Comparison of ENCODE assay signal across 8 mouse cellular contexts in genomic region chr5:117138295-117138988, GRCm38 (mm10). TPM values are rescaled to one million over a fixed set of nuclear protein-coding genes. Genes with fewer than 3 reads are reported as not detected.
A peak's percentile ranks its signal among the peaks of the same experiment; 100 is the strongest.
DNase-seq lines count a peak whose midpoint lies in the region; ATAC-seq lines count a peak whose summit lies in the region.

No protein-coding gene starts in this region.

- DNase-seq in CD4-positive, CD25-positive, alpha-beta regulatory T cell, adult 2 months (ENCODE audit: low read depth, low spot score): peak; percentile 68
- DNase-seq in intestine, embryonic 14.5 days (ENCODE audit: low spot score): no peak
- no peak for DNase-seq in cerebellum, adult 8-10 months
- DNase-seq in midbrain, embryonic 14.5 days: no peak
- no peak for DNase-seq in limb, embryonic 10.5 days (ENCODE audit: low spot score)

- peak overlapping the region; percentile 16; the same call in 1 of the 2 replicates for H3K27ac ChIP-seq in intestine, embryonic 14.5 days (ENCODE audit: low read depth)
- H3K27ac ChIP-seq in midbrain, embryonic 14.5 days (replicated peaks; ENCODE audit: low read depth, low read length): no peak overlapping the region
- no peak overlapping the region for H3K27ac ChIP-seq in limb, embryonic 10.5 days

- no peaks in the 10 kb centered on the region for H3K27me3 ChIP-seq in erythroblast, embryonic 14.5 days (ENCODE audit: control insufficient read depth)
- H3K27me3 ChIP-seq in intestine, embryonic 14.5 days (replicated peaks; ENCODE audit: control insufficient read depth, insufficient read depth, low read length): no peaks in the 10 kb centered on the region
- H3K27me3 ChIP-seq in midbrain, embryonic 14.5 days (ENCODE audit: control insufficient read depth, insufficient read depth, low read length): no peaks in the 10 kb centered on the region
- H3K27me3 ChIP-seq in limb, embryonic 10.5 days (ENCODE audit: low read depth, poor library complexity, severe bottlenecking): no peaks in the 10 kb centered on the region

- whole genome bisulfite sequencing in intestine, embryonic 14.5 days: 59% methylated on average over 11 of the region's 11 CpGs
- 77% methylated on average over 11 of the region's 11 CpGs for WGBS in midbrain, embryonic 14.5 days
- WGBS in limb, embryonic 10.5 days: 79% methylated on average over 11 of the region's 11 CpGs

- peaks cover 94% of the 10 kb centered on the region for H3K4me1 ChIP-seq in erythroblast, embryonic 14.5 days (ENCODE audit: control insufficient read depth)
- H3K4me1 ChIP-seq in intestine, embryonic 14.5 days (replicated peaks; ENCODE audit: control insufficient read depth, insufficient read depth, low read length): peaks cover 28% of the 10 kb centered on the region
- no peaks in the 10 kb centered on the region; the same call in 1 of the 2 replicates for H3K4me1 ChIP-seq in midbrain, embryonic 14.5 days (ENCODE audit: control insufficient read depth, insufficient read depth, low read length)
- peaks cover 36% of the 10 kb centered on the region for H3K4me1 ChIP-seq in limb, embryonic 10.5 days

- H3K9ac ChIP-seq in intestine, embryonic 14.5 days (ENCODE audit: low read length): no peak overlapping the region
- no peak overlapping the region for H3K9ac ChIP-seq in midbrain, embryonic 14.5 days (replicated peaks; ENCODE audit: low read length)

- H3K4me2 ChIP-seq in intestine, embryonic 14.5 days (ENCODE audit: low read length): no peak overlapping the region
- no peak overlapping the region for H3K4me2 ChIP-seq in midbrain, embryonic 14.5 days (ENCODE audit: low read length)

- H3K4me3 ChIP-seq in erythroblast, embryonic 14.5 days (replicated peaks): peak overlapping the region; percentile 85
- H3K4me3 ChIP-seq in intestine, embryonic 14.5 days (ENCODE audit: low read depth, low read length): no peak overlapping the region
- no peak overlapping the region for H3K4me3 ChIP-seq in midbrain, embryonic 14.5 days (replicated peaks; ENCODE audit: low read depth, low read length)
- H3K4me3 ChIP-seq in limb, embryonic 10.5 days: no peak overlapping the region

- ATAC-seq in intestine, embryonic 14.5 days (replicated peaks; ENCODE audit: low FRiP score, low TSS enrichment, low read depth): 0 out of 2 replicates have a peak, but pooled peaks have one; percentile 29
- ATAC-seq in megakaryocyte-erythroid progenitor cell, adult 5-6 weeks (replicated peaks; ENCODE audit: low FRiP score, low TSS enrichment, poor library complexity, severe bottlenecking): peak; percentile 69
- ATAC-seq in midbrain, embryonic 14.5 days (ENCODE audit: low FRiP score, low TSS enrichment): no peak
- ATAC-seq in frontal cortex, adult (ENCODE audit: low TSS enrichment): no peak

- peaks cover 67% of the 10 kb centered on the region for H3K36me3 ChIP-seq in erythroblast, embryonic 14.5 days (ENCODE audit: control insufficient read depth)
- no peaks in the 10 kb centered on the region for H3K36me3 ChIP-seq in intestine, embryonic 14.5 days (ENCODE audit: control insufficient read depth, insufficient read depth, low read length)
- H3K36me3 ChIP-seq in midbrain, embryonic 14.5 days (ENCODE audit: control insufficient read depth, insufficient read depth, low read length): no peaks in the 10 kb centered on the region
- no peaks in the 10 kb centered on the region for H3K36me3 ChIP-seq in limb, embryonic 10.5 days

- H3K9me3 ChIP-seq in erythroblast, embryonic 14.5 days (ENCODE audit: control insufficient read depth, low read length): no peaks in the 10 kb centered on the region
- no peaks in the 10 kb centered on the region for H3K9me3 ChIP-seq in intestine, embryonic 14.5 days (ENCODE audit: control insufficient read depth, low read length)
- H3K9me3 ChIP-seq in midbrain, embryonic 14.5 days (ENCODE audit: control insufficient read depth, low read length): no peaks in the 10 kb centered on the region
- no peaks in the 10 kb centered on the region for H3K9me3 ChIP-seq in limb, embryonic 10.5 days (replicated peaks)

RNA-seq across cellular contexts. Expression of gene Taok3, which starts 18.5 kb away (rescaled TPM):
- polyA plus RNA-seq in erythroblast, embryonic 14.5 days (2012): 5.1 and 5.4 TPM in 2 replicates
- polyA plus RNA-seq in intestine, embryonic 14.5 days (2014; fragmentation: Nextera tagmentation; extraction: Ambion mirVana): 32.7 and 37.7 TPM in 2 replicates
- total RNA-seq in megakaryocyte-erythroid progenitor cell, adult 5-6 weeks (2014; fragmentation: Nextera tagmentation): 92.8 and 105 TPM in 2 replicates
- 79.4 and 88.0 TPM in 2 replicates for total RNA-seq in megakaryocyte-erythroid progenitor cell, adult 5-6 weeks (2017)
- polyA plus RNA-seq in midbrain, embryonic 14.5 days (2014; fragmentation: Nextera tagmentation; extraction: Ambion mirVana): 50.3 and 52.6 TPM in 2 replicates
- 5.5 and 6.2 TPM in 2 replicates for polyA plus RNA-seq in limb, embryonic 10.5 days (2016; fragmentation: Nextera tagmentation; extraction: Ambion mirVana)

RNA-seq across cellular contexts. Expression of gene Suds3, which starts 22.5 kb away (rescaled TPM):
- polyA plus RNA-seq in erythroblast, embryonic 14.5 days (2012): 8.0 and 8.8 TPM in 2 replicates
- polyA plus RNA-seq in intestine, embryonic 14.5 days (2014; fragmentation: Nextera tagmentation; extraction: Ambion mirVana): 42.0 and 44.1 TPM in 2 replicates
- total RNA-seq in megakaryocyte-erythroid progenitor cell, adult 5-6 weeks (2014; fragmentation: Nextera tagmentation): 47.7 and 59.1 TPM in 2 replicates
- total RNA-seq in megakaryocyte-erythroid progenitor cell, adult 5-6 weeks (2017): 106 and 110 TPM in 2 replicates
- 52.9 and 83.1 TPM in 2 replicates for polyA plus RNA-seq in midbrain, embryonic 14.5 days (2014; fragmentation: Nextera tagmentation; extraction: Ambion mirVana)
- 76.9 and 80.9 TPM in 2 replicates for polyA plus RNA-seq in limb, embryonic 10.5 days (2016; fragmentation: Nextera tagmentation; extraction: Ambion mirVana)

Comparison
In these comparisons a context has a peak if more than half of its experiments do, and no peak if none do; other contexts are left out.
1. ATAC-seq: peak in intestine, embryonic 14.5 days (single experiment) and megakaryocyte-erythroid progenitor cell, adult 5-6 weeks (single experiment); none in midbrain, embryonic 14.5 days (single experiment) and frontal cortex, adult (single experiment).